Mouse (Mus musculus): ENCODE results near the gene Cyfip2. TPM values are rescaled to one million over a fixed set of nuclear protein-coding genes. Genes with fewer than 3 reads are reported as not detected.

The Cyfip2 gene
- polyA plus RNA-seq, 1 experiment from 2014 or later = 5.3 TPM

GRCm38 (mm10) chr11:46293491-46293890, 19.2 kb downstream of the Cyfip2 start:
- Histone ChIP-seq H3K27ac (replicated peaks) (no peak overlapping the region), H3K36me3 (peaks cover 6% of the 10 kb centered on the region; the same call in 1 of the 2 replicates), H3K4me1 (no peaks in the 10 kb centered on the region), H3K4me3 (no peak overlapping the region), H3K4me2 (no peak overlapping the region), H3K27me3 (replicated peaks) (no peaks in the 10 kb centered on the region), H3K9me3 (no peaks in the 10 kb centered on the region), H3K9ac (no peak overlapping the region)
- WGBS = 75% methylated on average over 5 of the region's 5 CpGs
- ATAC-seq (ENCODE audit: extremely low read depth, insufficient number of reproducible peaks, low FRiP score, low TSS enrichment) = no peak

DNA sequence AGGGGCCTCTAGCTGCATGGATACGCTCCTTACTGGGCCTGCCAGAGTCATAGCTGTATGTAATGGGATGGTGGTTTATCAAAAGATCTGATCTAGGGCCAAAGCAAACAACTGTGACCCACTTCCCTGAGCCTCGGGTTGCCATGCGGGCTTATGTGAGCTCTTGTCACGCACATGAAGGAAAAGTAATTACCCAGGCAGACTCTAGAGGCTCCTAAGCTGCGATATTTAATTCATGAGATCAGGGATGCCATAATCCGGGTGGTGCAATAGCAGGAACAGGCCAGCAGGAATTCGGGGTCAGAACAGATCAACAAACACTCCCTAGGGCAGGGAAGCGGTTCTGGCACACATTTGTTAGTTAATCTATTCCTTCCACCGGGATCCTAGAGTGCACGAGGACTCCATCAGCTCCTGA, 21.7 kb downstream of the Cyfip2 start:
- H3K4me2 ChIP-seq = no peak overlapping the region
- WGBS = 61% methylated on average over 10 of the region's 10 CpGs
- H3K9ac ChIP-seq = no peak overlapping the region
- no peak overlapping the region for H3K4me3 ChIP-seq
- ATAC-seq (ENCODE audit: extremely low read depth, insufficient number of reproducible peaks, low FRiP score, low TSS enrichment) = no peak
- peaks cover 6% of the 10 kb centered on the region; the same call in 1 of the 2 replicates for H3K36me3 ChIP-seq
- H3K9me3 ChIP-seq = no peaks in the 10 kb centered on the region
- 0 out of 2 replicates have a peak, but pooled peaks cover 4% of the 10 kb centered on the region for H3K4me1 ChIP-seq
- H3K27ac ChIP-seq (replicated peaks) = no peak overlapping the region
- H3K27me3 ChIP-seq (replicated peaks) = no peaks in the 10 kb centered on the region

DNA sequence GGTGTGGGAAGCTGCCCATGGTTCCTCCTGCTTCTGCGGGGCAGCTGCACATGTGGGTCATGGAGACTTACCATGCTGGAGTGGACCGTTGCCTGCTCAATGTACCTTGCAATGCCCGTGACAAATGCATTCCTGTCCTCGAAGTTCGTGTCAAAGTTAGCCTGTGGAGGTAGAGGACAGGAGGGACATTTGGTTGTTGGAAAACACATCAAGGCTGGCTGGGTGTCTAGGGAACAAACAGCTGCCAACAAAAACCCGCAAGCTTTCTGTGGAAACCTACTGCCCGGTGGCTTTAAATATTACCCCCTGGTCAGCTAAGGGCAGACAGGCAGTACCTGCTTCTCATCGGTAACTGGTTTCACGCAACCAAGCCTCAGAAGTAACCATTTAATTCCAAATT, 23.1 kb downstream of the Cyfip2 start:
- H3K36me3 ChIP-seq = peaks cover 6% of the 10 kb centered on the region; the same call in 1 of the 2 replicates
- WGBS = 76% methylated on average over 9 of the region's 9 CpGs

DNA sequence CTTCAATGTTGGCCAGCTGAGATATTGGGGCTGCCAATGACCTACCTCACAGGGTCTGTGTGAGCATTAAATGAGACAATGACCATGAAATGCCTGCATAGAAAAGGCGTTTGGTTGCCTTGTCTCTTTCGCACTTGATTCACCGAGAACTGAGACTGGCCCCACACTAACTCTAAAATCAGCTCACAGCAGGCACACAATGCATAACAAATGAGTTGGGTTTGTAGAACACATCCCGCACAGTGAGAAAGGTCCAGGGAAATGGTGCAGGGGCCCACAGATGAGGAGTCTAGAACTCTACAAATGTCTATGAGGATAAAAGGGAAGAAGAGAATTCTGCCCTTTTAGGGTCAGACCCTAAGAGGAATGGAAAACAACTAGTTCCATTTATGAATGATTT, 23.6 kb downstream of the Cyfip2 start:
- Histone ChIP-seq H3K4me2 (no peak overlapping the region), H3K4me1 (0 out of 2 replicates have a peak, but pooled peaks cover 4% of the 10 kb centered on the region), H3K27ac (replicated peaks) (no peak overlapping the region), H3K9me3 (no peaks in the 10 kb centered on the region), H3K36me3 (peaks cover 6% of the 10 kb centered on the region; the same call in 1 of the 2 replicates), H3K27me3 (replicated peaks) (no peaks in the 10 kb centered on the region), H3K9ac (no peak overlapping the region), H3K4me3 (no peak overlapping the region)
- WGBS = 78% methylated on average over 4 of the region's 4 CpGs
- no peak for ATAC-seq (ENCODE audit: extremely low read depth, insufficient number of reproducible peaks, low FRiP score, low TSS enrichment)

More for the DNA sequence above, 23.1 kb downstream of the Cyfip2 start:
- Histone ChIP-seq H3K4me3 (no peak overlapping the region), H3K9ac (no peak overlapping the region), H3K27me3 (replicated peaks) (no peaks in the 10 kb centered on the region), H3K27ac (replicated peaks) (no peak overlapping the region), H3K4me1 (0 out of 2 replicates have a peak, but pooled peaks cover 4% of the 10 kb centered on the region), H3K9me3 (no peaks in the 10 kb centered on the region), H3K4me2 (no peak overlapping the region)
- no peak for ATAC-seq (ENCODE audit: extremely low read depth, insufficient number of reproducible peaks, low FRiP score, low TSS enrichment)

GRCm38 (mm10) chr11:46288091-46288490, 24.6 kb downstream of the Cyfip2 start:
- Histone ChIP-seq H3K27ac (replicated peaks) (no peak overlapping the region), H3K27me3 (replicated peaks) (no peaks in the 10 kb centered on the region), H3K4me3 (no peak overlapping the region), H3K9ac (no peak overlapping the region), H3K9me3 (no peaks in the 10 kb centered on the region), H3K4me1 (0 out of 2 replicates have a peak, but pooled peaks cover 4% of the 10 kb centered on the region), H3K4me2 (no peak overlapping the region), H3K36me3 (peaks cover 6% of the 10 kb centered on the region; the same call in 1 of the 2 replicates)
- ATAC-seq (ENCODE audit: extremely low read depth, insufficient number of reproducible peaks, low FRiP score, low TSS enrichment) = no peak
- WGBS = 57% methylated on average over 5 of the region's 5 CpGs

- Histone ChIP-seq H3K36me3 (peaks cover 6% of the 10 kb centered on the region; the same call in 1 of the 2 replicates), H3K4me1 (0 out of 2 replicates have a peak, but pooled peaks cover 4% of the 10 kb centered on the region), H3K9ac (no peak overlapping the region), H3K27ac (replicated peaks) (no peak overlapping the region), H3K27me3 (replicated peaks) (no peaks in the 10 kb centered on the region), H3K4me2 (no peak overlapping the region), H3K4me3 (no peak overlapping the region), H3K9me3 (no peaks in the 10 kb centered on the region)
- 48% methylated on average over 6 of the region's 6 CpGs for WGBS
- ATAC-seq (ENCODE audit: extremely low read depth, insufficient number of reproducible peaks, low FRiP score, low TSS enrichment) = no peak
Measured at GRCm38 (mm10) chr11:46286803-46287202, 25.9 kb downstream of the Cyfip2 start.

DNA sequence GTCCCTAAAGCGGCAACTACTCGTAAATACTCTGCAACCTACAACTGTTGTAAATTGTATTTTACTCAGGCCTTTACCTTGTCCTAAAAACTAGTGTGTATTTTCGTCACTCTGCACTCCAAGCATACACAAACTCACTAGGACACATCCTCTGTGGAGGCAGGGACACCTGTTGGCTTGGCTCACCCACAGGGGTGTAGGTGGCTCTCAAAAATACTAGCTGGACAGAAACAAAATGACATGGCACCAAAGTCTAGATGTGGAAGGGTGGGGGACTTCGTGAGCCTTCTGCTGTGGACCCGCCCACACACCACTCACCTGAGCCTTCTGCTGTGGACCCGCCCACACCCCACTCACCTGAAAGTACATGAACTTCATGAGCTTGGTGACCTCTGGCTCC, 28.9 kb downstream of the Cyfip2 start:
- no peak for ATAC-seq (ENCODE audit: extremely low read depth, insufficient number of reproducible peaks, low FRiP score, low TSS enrichment)
- no peak overlapping the region for H3K27ac ChIP-seq (replicated peaks)
- H3K4me2 ChIP-seq = no peak overlapping the region
- H3K9me3 ChIP-seq = no peaks in the 10 kb centered on the region
- H3K4me3 ChIP-seq = no peak overlapping the region
- no peaks in the 10 kb centered on the region for H3K36me3 ChIP-seq
- 0 out of 2 replicates have a peak, but pooled peaks cover 4% of the 10 kb centered on the region for H3K4me1 ChIP-seq
- 84% methylated on average over 6 of the region's 6 CpGs for WGBS
- no peaks in the 10 kb centered on the region for H3K27me3 ChIP-seq (replicated peaks)
- no peak overlapping the region for H3K9ac ChIP-seq

DNA sequence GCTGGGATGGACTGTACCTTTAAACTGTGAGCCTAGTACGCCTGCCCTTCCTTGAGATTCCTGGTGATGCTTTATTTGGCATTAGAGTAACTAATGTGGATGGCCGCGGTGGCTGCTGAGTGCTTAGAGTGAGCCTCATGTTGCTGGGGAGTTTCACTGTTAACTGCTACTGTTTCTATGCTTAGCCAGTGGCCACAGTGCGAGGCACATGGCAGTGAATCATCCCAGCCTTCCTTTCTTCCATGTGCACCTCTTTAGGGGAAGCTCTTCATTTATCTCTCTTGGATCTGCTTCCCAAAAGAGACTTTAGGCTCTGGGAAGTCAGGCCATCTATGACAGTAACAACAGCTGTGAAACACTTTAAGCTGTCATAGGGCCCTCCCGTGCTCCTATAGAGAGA, 30.0 kb downstream of the Cyfip2 start:
- Histone ChIP-seq H3K4me2 (no peak overlapping the region), H3K9me3 (no peaks in the 10 kb centered on the region), H3K4me3 (no peak overlapping the region), H3K36me3 (no peaks in the 10 kb centered on the region), H3K27ac (replicated peaks) (no peak overlapping the region), H3K4me1 (0 out of 2 replicates have a peak, but pooled peaks cover 4% of the 10 kb centered on the region), H3K9ac (no peak overlapping the region), H3K27me3 (replicated peaks) (no peaks in the 10 kb centered on the region)
- WGBS = 77% methylated on average over 5 of the region's 5 CpGs
- no peak for ATAC-seq (ENCODE audit: extremely low read depth, insufficient number of reproducible peaks, low FRiP score, low TSS enrichment)

GRCm38 (mm10) chr11:46278709-46279108, 34.0 kb downstream of the Cyfip2 start:
- Histone ChIP-seq H3K36me3 (0 out of 2 replicates have a peak, but pooled peaks cover 3% of the 10 kb centered on the region), H3K27ac (replicated peaks) (no peak overlapping the region), H3K4me3 (no peak overlapping the region), H3K4me1 (no peaks in the 10 kb centered on the region), H3K9ac (no peak overlapping the region), H3K9me3 (no peaks in the 10 kb centered on the region), H3K27me3 (replicated peaks) (no peaks in the 10 kb centered on the region), H3K4me2 (no peak overlapping the region)
- ATAC-seq (ENCODE audit: extremely low read depth, insufficient number of reproducible peaks, low FRiP score, low TSS enrichment) = no peak
- 87% methylated on average over 12 of the region's 12 CpGs for WGBS

GRCm38 (mm10) chr11:46278140-46278539, 34.5 kb downstream of the Cyfip2 start:
- no peaks in the 10 kb centered on the region for H3K4me1 ChIP-seq
- H3K27ac ChIP-seq (replicated peaks) = no peak overlapping the region
- no peak for ATAC-seq (ENCODE audit: extremely low read depth, insufficient number of reproducible peaks, low FRiP score, low TSS enrichment)
- WGBS = 72% methylated on average over 5 of the region's 5 CpGs
- no peaks in the 10 kb centered on the region for H3K9me3 ChIP-seq
- H3K4me3 ChIP-seq = no peak overlapping the region
- no peak overlapping the region for H3K4me2 ChIP-seq
- no peaks in the 10 kb centered on the region for H3K27me3 ChIP-seq (replicated peaks)
- no peak overlapping the region for H3K9ac ChIP-seq
- 0 out of 2 replicates have a peak, but pooled peaks cover 3% of the 10 kb centered on the region for H3K36me3 ChIP-seq

- Histone ChIP-seq H3K9me3 (no peaks in the 10 kb centered on the region), H3K9ac (no peak overlapping the region), H3K27ac (replicated peaks) (no peak overlapping the region), H3K36me3 (0 out of 2 replicates have a peak, but pooled peaks cover 3% of the 10 kb centered on the region), H3K4me2 (no peak overlapping the region), H3K4me1 (no peaks in the 10 kb centered on the region), H3K27me3 (replicated peaks) (no peaks in the 10 kb centered on the region), H3K4me3 (no peak overlapping the region)
- WGBS = 34% methylated on average over 5 of the region's 5 CpGs
- ATAC-seq (ENCODE audit: extremely low read depth, insufficient number of reproducible peaks, low FRiP score, low TSS enrichment) = no peak
Measured at GRCm38 (mm10) chr11:46276778-46277177, 35.9 kb downstream of the Cyfip2 start.

- no peak overlapping the region for H3K4me2 ChIP-seq
- 84% methylated on average over 8 of the region's 8 CpGs for WGBS
- H3K9me3 ChIP-seq = no peaks in the 10 kb centered on the region
- H3K4me1 ChIP-seq = no peaks in the 10 kb centered on the region
- H3K9ac ChIP-seq = no peak overlapping the region
- H3K27ac ChIP-seq (replicated peaks) = no peak overlapping the region
- no peak overlapping the region for H3K4me3 ChIP-seq
- 0 out of 2 replicates have a peak, but pooled peaks cover 3% of the 10 kb centered on the region for H3K36me3 ChIP-seq
- ATAC-seq (ENCODE audit: extremely low read depth, insufficient number of reproducible peaks, low FRiP score, low TSS enrichment) = no peak
- H3K27me3 ChIP-seq (replicated peaks) = no peaks in the 10 kb centered on the region
Measured at GRCm38 (mm10) chr11:46276168-46276567, 36.5 kb downstream of the Cyfip2 start.

Measured in heart, embryonic 13.5 days (tissue).